Mouse (Mus musculus): Measurements from ENCODE around the gene Gm47969. TPM values are rescaled to one million over a fixed set of nuclear protein-coding genes. Genes with fewer than 3 reads are reported as not detected.
A peak's percentile ranks its signal among the peaks of the same experiment; 100 is the strongest.

Gm47969 gene
- total and polyA plus RNA-seq, 3 experiments: not detected

GRCm38 (mm10) chr1:83076190-83076917 lies 31.6 kb downstream of the Gm47969 start:
- Histone ChIP-seq H3K79me2 (replicated peaks; ENCODE audit: control insufficient read depth, extremely low read depth, insufficient read depth, poor library complexity, severe bottlenecking) (no peaks in the 10 kb centered on the region), H3K4me1 (ENCODE audit: control insufficient read depth in 1 of 2, insufficient read depth in 2 of 2) (peaks cover 0 to 4% of the 10 kb centered on the region in 2 experiments; a peak in 1 of 4 replicates), H3K4me2 (ENCODE audit: insufficient read depth, low read depth, poor library complexity, severe bottlenecking) (peak overlapping the region; percentile 83), H3K9ac (ENCODE audit: insufficient read depth, low read depth) (no peak overlapping the region), H3K27ac (ENCODE audit: insufficient read depth, low read depth) (no peak overlapping the region), H3K36me3 (replicated peaks in 1 of 2; ENCODE audit: control insufficient read depth in 1 of 2, insufficient read depth in 1 of 2, low read length in 1 of 2) (no peaks in the 10 kb centered on the region), H3K4me3 (replicated peaks in 1 of 3; ENCODE audit: low read depth in 2 of 3, low read length in 2 of 3, poor library complexity in 1 of 3) (no peak overlapping the region), H3K9me3 (replicated peaks; ENCODE audit: low read length) (no peaks in the 10 kb centered on the region), H3K27me3 (replicated peaks) (no peaks in the 10 kb centered on the region)
- in situ Hi-C loops (cut with MboI; ENCODE audit: low pct_ligation_motif_present, low pct_unique_long_range_greater_than_20kb, low sequenced_read_pairs) (no loop called here), dilution Hi-C loops (cut with MboI; ENCODE audit: extremely low pct_ligation_motif_present, extremely low pct_unique_long_range_greater_than_20kb, low sequenced_read_pairs) (no loop called here)
- DNase-seq (ENCODE audit: extremely low read depth): peak; percentile 77
- TF ChIP-seq IRF4 (IDR thresholded peaks at IDR 0.05; ENCODE audit: low read depth, low read length) (no peak; the same call in 1 of the 2 replicates), RAD21 (IDR thresholded peaks at IDR 0.05; ENCODE audit: low read depth, low read length) (peak; percentile 85), ETS1 (conservative IDR thresholded peaks at IDR 0.05; ENCODE audit: low read depth, low read length) (no peak), EP300 (IDR thresholded peaks at IDR 0.05; ENCODE audit: low read length) (no peak), USF2 (conservative IDR thresholded peaks at IDR 0.05; ENCODE audit: low read depth, low read length) (no peak), ZMIZ1 (IDR thresholded peaks at IDR 0.05; ENCODE audit: low read depth, low read length) (no peak), MXI1 (IDR thresholded peaks at IDR 0.05; ENCODE audit: low read depth, low read length) (0 out of 2 replicates have a peak, but pooled peaks have one; percentile 19), SIN3A (IDR thresholded peaks at IDR 0.05; ENCODE audit: low read length) (no peak), SMC3 (IDR thresholded peaks at IDR 0.05; ENCODE audit: low read depth, low read length) (peak; percentile 75), UBTF (IDR thresholded peaks at IDR 0.05; ENCODE audit: low read depth, low read length) (no peak), CHD2 (IDR thresholded peaks at IDR 0.05; ENCODE audit: low read length) (no peak), MAX (IDR thresholded peaks at IDR 0.05; ENCODE audit: low read length) (no peak), CTCF (conservative IDR thresholded peaks at IDR 0.05 in 1 of 2, IDR thresholded peaks at IDR 0.05 in 1 of 2; ENCODE audit: low read depth in 2 of 2, low read length in 2 of 2) (peak; percentile 79 to 87), KAT2A (IDR thresholded peaks at IDR 0.05; ENCODE audit: insufficient replicate concordance, low read length) (no peak), TBP (conservative IDR thresholded peaks at IDR 0.05; ENCODE audit: low read depth, low read length) (no peak), E2F4 (IDR thresholded peaks at IDR 0.05; ENCODE audit: insufficient replicate concordance, low read depth, low read length) (no peak), USF1 (IDR thresholded peaks at IDR 0.05; ENCODE audit: low read depth, low read length) (no peak)

- H3K4me1 ChIP-seq (ENCODE audit: control insufficient read depth in 1 of 2, insufficient read depth in 2 of 2): peaks cover 0 to 4% of the 10 kb centered on the region in 2 experiments; a peak in 1 of 4 replicates
- 0 out of 2 replicates have a peak overlapping the region, but pooled peaks have one; percentile 2 for H3K9ac ChIP-seq (ENCODE audit: insufficient read depth, low read depth)
- peak; percentile 17 for DNase-seq (ENCODE audit: extremely low read depth)
- no peaks in the 10 kb centered on the region for H3K27me3 ChIP-seq (replicated peaks)
- TF ChIP-seq IRF4 (IDR thresholded peaks at IDR 0.05; ENCODE audit: low read depth, low read length) (peak; percentile 47), TBP (conservative IDR thresholded peaks at IDR 0.05; ENCODE audit: low read depth, low read length) (no peak), SIN3A (IDR thresholded peaks at IDR 0.05; ENCODE audit: low read length) (0 out of 2 replicates have a peak, but pooled peaks have one; percentile 35), GABPA (IDR thresholded peaks at IDR 0.05; ENCODE audit: insufficient replicate concordance, low read depth, low read length) (no peak), RAD21 (IDR thresholded peaks at IDR 0.05; ENCODE audit: low read depth, low read length) (no peak), MXI1 (IDR thresholded peaks at IDR 0.05; ENCODE audit: low read depth, low read length) (0 out of 2 replicates have a peak, but pooled peaks have one; percentile 19), ETS1 (conservative IDR thresholded peaks at IDR 0.05; ENCODE audit: low read depth, low read length) (peak; percentile 70), BHLHE40 (IDR thresholded peaks at IDR 0.05; ENCODE audit: low read depth, low read length) (peak; percentile 91), CHD1 (IDR thresholded peaks at IDR 0.05; ENCODE audit: low read depth, low read length) (no peak), UBTF (IDR thresholded peaks at IDR 0.05; ENCODE audit: low read depth, low read length) (no peak), SMC3 (IDR thresholded peaks at IDR 0.05; ENCODE audit: low read depth, low read length) (no peak), CTCF (conservative IDR thresholded peaks at IDR 0.05 in 1 of 2, IDR thresholded peaks at IDR 0.05 in 1 of 2; ENCODE audit: low read depth in 2 of 2, low read length in 2 of 2) (no peak), ZNF384 (IDR thresholded peaks at IDR 0.05; ENCODE audit: low read depth, low read length) (no peak), EP300 (IDR thresholded peaks at IDR 0.05; ENCODE audit: low read length) (peak; percentile 9; the same call in 1 of the 2 replicates), ZMIZ1 (IDR thresholded peaks at IDR 0.05; ENCODE audit: low read depth, low read length) (no peak), POLR2A (IDR thresholded peaks at IDR 0.05; ENCODE audit: low read depth, low read length) (no peak), MYC (IDR thresholded peaks at IDR 0.05; ENCODE audit: low read depth, low read length) (no peak), POLR2AphosphoS2 (IDR thresholded peaks at IDR 0.05; ENCODE audit: low read depth, low read length) (no peak), MAX (IDR thresholded peaks at IDR 0.05; ENCODE audit: low read length) (no peak)
- no peaks in the 10 kb centered on the region for H3K9me3 ChIP-seq (replicated peaks; ENCODE audit: low read length)
- no peaks in the 10 kb centered on the region for H3K36me3 ChIP-seq (replicated peaks in 1 of 2; ENCODE audit: control insufficient read depth in 1 of 2, insufficient read depth in 1 of 2, low read length in 1 of 2)
- in situ Hi-C loops (cut with MboI; ENCODE audit: low pct_ligation_motif_present, low pct_unique_long_range_greater_than_20kb, low sequenced_read_pairs): no loop called here
- no peak overlapping the region for H3K4me3 ChIP-seq (replicated peaks in 1 of 3; ENCODE audit: low read depth in 2 of 3, low read length in 2 of 3, poor library complexity in 1 of 3)
- H3K27ac ChIP-seq (ENCODE audit: insufficient read depth, low read depth): no peak overlapping the region
- no peaks in the 10 kb centered on the region for H3K79me2 ChIP-seq (replicated peaks; ENCODE audit: control insufficient read depth, extremely low read depth, insufficient read depth, poor library complexity, severe bottlenecking)
- dilution Hi-C loops (cut with MboI; ENCODE audit: extremely low pct_ligation_motif_present, extremely low pct_unique_long_range_greater_than_20kb, low sequenced_read_pairs): no loop called here
- H3K4me2 ChIP-seq (ENCODE audit: insufficient read depth, low read depth, poor library complexity, severe bottlenecking): peak overlapping the region; percentile 42
Measured at GRCm38 (mm10) chr1:83077016-83077415, 32.3 kb downstream of the Gm47969 start.

Data from CH12.LX (cell line).